Mouse (Mus musculus): ENCODE data around the gene Slc17a9.
A peak's percentile ranks its signal among the peaks of the same experiment; 100 is the strongest.

The Slc17a9 gene

GRCm38 (mm10) chr2:180724585-180725413 is at the start of gene Slc17a9:
TSS of gene Slc17a9 (plus strand) at chr2:180725263.
- peak; percentile 50 for ATAC-seq (ENCODE audit: low TSS enrichment)

GRCm38 (mm10) chr2:180676706-180677105 is 48.4 kb upstream of the Slc17a9 start:
- ATAC-seq (ENCODE audit: low TSS enrichment) = no peak

DNA sequence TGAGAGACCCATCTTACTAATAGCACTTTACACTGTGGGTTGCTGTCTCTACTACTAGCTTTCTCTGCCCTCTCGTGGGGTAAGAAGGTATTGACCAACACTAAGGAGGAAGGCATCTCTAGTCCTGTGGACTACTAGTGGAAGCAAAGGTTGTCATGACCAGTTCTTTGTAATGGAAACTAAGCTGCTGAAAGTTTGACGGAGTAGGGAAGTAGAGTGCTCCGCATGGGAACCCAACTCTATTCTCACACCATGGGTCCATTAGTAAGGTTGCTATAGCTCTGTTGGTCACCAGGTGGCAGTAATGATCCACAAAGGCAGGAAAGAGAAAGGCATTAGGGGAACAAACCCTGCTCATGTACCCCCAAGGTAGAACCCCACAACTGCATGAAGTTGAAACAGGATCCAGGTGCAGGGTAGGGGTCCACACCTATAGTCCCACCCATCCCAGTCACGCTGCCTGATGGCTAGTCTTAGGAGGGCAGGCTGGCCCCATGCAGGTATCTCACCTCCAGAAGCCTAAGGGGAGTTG is 46.4 kb upstream of the Slc17a9 start:
- peak; percentile 68 for ATAC-seq (ENCODE audit: low TSS enrichment)

GRCm38 (mm10) chr2:180681225-180681624 is 43.8 kb upstream of the Slc17a9 start:
- no peak for ATAC-seq (ENCODE audit: low TSS enrichment)

DNA sequence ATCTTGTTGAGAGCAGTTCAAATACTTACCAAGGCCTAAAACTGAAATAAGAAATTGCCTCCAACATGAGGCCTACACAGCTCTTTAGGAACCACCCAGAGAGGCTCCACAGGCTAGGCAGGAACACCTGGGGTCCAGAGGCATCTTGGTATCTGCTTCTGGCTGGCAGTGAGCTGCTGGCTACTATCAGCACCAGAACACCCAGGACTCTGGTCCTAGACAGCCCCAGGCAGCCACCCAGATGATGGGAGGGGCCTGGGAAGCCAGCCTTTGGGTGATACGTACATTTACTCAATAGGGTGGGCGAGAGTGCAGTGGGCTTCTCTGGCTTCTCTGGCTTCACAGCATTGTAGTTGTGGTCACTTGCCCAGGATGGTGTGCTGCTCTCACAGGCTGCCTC is 41.5 kb upstream of the Slc17a9 start:
- ATAC-seq (ENCODE audit: low TSS enrichment) = no peak

DNA sequence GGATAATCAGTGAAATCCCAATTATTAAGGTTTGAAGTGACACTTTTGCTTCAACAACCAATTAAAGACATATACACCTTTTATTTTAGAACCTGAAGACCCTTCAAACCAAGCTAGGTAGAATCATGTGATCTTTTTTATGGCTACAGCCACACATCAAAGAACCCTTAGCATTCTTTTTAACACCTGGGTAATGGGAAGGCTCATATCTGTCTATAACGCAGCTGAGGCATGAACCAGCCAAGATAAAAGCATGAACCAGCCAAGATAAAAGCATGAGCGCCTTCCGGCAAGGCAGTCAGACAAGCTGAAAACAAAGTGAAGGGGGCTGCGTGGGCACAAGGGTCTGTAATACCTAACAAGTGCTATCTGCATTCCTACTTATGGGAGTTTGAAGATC is 41.0 kb upstream of the Slc17a9 start:
- ATAC-seq (ENCODE audit: low TSS enrichment) = no peak

GRCm38 (mm10) chr2:180689841-180690240 is 35.2 kb upstream of the Slc17a9 start:
- no peak for ATAC-seq (ENCODE audit: low TSS enrichment)

- no peak for ATAC-seq (ENCODE audit: low TSS enrichment)
Observed at GRCm38 (mm10) chr2:180692630-180693029, 32.4 kb upstream of the Slc17a9 start.

DNA sequence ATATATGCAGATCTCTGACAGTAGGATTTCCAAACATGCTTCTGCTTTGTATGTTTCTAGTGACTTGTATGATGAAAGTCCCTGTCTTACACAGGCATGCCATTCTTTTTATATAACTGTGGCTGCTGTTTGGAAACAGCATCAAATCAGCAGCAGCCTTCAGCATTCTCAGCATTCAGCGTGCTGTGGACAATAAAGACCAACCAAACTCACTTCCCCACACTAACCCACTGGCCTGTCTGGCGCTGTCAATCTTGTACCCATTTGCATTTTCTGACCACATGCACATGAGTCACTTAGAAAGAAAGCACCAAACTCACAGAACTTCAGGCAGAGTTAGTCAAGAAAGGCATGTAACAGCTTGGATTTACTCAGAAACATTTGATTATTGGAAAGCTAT is 29.9 kb upstream of the Slc17a9 start:
- no peak for ATAC-seq (ENCODE audit: low TSS enrichment)

GRCm38 (mm10) chr2:180700457-180700856 is 24.6 kb upstream of the Slc17a9 start:
- ATAC-seq (ENCODE audit: low TSS enrichment) = no peak

- ATAC-seq (ENCODE audit: low TSS enrichment) = peak; percentile 5; the same call in 1 of the 2 replicates
Observed at GRCm38 (mm10) chr2:180701053-180701766, 23.9 kb upstream of the Slc17a9 start.

DNA sequence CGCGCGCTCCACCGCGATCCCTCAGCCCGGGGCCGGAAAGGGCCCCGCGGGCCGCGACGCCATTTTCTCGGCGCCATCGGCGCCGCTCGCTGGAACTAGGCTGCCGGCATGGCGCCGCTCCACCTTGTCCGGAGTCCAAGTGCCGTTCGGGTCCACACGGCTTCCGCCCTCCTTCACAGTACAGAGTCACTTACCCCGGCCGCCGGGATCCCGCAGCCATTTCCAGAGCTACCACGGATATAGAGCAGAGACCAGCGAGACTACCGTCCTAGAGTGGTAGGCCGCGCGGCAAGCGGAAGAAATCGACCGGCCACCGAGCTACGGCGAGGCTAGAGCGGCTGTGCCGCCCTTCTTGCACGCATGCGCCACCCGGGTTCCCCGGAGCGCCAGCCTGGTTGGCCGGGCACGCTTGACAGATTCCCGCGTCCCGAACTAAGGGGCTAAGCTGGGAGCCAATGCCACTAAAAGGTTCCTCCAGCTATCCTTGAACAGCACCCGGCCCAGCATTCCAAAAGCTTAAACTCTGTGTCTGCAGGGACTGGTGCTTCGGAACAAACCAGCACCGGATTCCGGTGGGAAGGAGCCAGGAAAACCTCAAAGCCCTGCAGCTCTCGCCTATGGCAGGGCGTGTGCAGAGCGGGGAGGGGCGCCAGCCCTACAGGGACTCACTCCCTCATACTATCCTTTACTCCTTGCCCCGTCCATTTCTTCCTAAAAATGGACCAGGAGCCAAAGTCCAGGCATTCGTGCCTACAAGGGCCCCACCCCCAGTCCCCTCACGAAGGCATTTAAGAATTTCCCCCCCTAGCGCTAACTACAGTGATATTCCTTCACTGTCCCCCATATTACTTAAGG is 23.1 kb upstream of the Slc17a9 start:
- peak; percentile 96 for ATAC-seq (ENCODE audit: low TSS enrichment)

DNA sequence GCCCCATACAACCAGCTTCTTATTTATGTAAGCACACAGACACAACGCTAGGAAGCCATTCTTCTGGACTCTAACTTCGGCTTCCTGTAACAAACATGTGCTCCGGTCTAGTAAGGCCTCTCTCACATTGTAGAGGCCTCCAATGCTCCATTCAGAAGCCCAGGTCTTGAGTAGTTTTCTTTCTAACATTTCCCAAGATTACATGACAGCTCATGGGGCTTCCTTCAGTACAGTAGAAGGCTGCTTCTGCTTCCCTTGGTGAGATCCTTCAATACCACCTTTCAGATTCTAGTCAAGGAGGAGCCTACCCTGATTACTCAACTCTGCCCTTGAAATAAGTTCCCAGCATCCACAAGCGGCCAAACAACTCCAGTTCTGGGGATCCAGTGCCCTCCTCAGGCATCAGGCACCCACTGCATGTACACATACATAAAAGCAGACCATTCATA is 22.3 kb upstream of the Slc17a9 start:
- ATAC-seq (ENCODE audit: low TSS enrichment) = no peak

DNA sequence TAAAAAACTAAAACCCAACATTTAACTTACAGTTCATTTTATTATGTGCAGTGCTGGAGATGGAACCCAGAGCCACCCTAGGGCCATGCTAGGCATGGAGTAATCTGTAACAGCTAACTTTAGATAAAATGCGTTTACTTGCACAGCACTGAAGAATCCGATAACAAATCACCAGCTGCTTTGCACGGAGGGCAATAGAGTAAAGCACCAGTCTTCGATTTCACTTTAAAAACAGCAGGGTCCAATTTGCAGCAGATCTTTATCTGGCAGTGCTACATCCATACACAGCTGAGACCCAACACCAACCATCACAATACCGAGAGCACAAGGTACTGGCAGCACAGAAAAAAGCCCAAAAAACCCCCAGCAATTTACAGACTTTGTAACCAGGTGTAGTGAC is 21.9 kb upstream of the Slc17a9 start:
- ATAC-seq (ENCODE audit: low TSS enrichment) = no peak

- ATAC-seq (ENCODE audit: low TSS enrichment) = no peak
Observed at GRCm38 (mm10) chr2:180703645-180704359, 21.3 kb upstream of the Slc17a9 start.

DNA sequence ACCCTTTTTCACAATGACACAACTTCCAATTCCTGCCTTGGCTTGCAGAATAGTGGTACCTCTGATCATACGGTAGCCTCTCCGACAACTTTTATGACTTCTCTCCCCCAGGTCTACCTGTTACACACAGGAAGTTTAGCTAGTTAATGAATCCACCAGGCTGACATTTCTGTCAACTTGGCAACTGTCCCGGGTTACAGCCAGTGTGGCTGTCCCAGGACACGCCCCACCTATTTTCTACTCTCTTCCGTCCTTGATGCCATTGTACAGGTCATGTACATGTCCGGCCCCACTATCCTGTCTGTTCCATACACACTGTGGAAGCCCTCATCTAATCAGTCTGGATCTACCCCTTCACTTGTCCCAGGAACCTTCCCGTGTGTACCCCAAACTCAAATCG is 20.5 kb upstream of the Slc17a9 start:
- no peak for ATAC-seq (ENCODE audit: low TSS enrichment)

GRCm38 (mm10) chr2:180705066-180705465 is 20.0 kb upstream of the Slc17a9 start:
- ATAC-seq (ENCODE audit: low TSS enrichment) = no peak

DNA sequence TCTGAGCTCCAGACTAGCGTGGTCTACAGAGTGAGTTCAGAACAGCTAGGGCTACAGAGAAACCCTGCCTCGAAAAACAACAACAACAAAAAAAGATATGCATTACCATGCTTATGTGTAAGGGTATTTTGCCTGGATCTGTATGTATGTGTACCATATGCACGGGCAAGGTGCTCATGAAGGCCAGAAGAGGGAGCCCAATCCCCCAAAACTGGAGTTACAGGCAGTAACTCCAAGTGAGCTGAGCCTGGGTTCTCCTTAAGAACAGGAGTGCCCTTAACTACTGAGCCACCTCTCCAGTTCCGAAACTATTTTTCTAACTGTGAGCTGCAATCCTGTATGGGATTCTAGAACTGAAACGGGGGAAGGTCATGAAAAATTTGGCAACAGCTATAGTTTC is 19.1 kb upstream of the Slc17a9 start:
- ATAC-seq (ENCODE audit: low TSS enrichment) = no peak

DNA sequence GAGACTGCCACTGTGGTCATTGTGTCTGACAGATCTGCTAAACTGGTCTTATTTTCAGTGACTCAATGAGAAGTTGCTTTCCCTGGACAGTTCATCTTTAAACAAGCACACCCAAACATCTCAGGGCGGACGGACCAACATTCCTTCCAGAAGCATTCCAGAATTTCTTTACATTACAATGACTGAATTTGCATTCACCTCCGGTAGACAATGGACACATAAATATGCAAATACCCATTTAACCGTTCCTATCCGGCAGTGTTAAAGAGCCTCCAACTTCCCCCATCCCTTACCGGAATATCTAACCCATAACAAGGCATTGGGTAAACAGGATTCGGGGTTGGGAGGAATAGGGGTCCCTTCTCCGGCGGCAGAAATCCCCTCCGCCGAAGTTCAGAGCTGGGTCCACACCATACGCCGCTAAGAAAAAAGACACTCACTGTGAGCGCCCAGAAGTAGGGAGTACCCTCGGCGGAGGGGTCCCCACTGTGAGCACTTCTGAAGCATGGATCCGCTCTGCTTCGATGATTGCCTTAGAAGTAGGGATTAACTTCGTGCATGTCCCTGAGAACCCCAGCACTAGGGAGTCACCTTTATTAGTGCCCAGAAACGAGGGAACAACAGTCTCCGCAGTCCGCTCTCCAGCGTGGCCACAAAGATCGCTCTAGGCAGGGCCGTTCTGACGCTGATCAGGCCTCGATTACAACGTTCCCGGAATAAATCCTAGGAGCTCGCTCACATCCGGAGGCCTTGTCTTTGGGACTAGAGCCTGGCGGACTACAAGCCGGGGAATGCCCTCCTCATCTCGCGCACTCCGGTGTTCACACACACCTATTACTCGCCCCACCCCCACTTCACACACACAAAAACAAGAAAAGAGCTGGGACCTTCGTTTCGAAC is 15.8 kb upstream of the Slc17a9 start:
- peak; percentile 60 for ATAC-seq (ENCODE audit: low TSS enrichment)

DNA sequence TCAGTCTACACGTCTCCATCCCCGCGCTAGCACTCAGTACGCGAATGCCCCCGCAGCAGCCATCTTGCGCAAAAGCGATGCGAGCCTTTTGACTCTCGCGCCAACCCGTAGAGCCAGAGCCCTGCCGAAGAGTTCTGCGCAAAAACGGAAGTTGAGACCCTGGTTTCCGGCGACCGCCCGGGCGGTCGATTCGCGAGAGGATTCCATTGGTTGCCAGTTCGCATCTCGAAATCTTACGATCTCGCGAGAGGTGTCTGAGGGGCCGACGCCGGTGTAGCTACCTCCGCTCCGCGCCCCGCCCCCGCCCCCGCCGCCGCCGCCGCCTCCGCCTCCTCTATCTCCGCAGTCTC is 15.2 kb upstream of the Slc17a9 start, which contains the start of the genes Dido1 and Gid8:
Dido1 (minus strand) TSS at position 77 of the 350 bp plus-strand sequence.
Gid8 (plus strand) TSS at position 195 of the 350 bp plus-strand sequence.
- ATAC-seq (ENCODE audit: low TSS enrichment) = peak; percentile 97

Data from frontal cortex, adult (tissue).